Mouse (Mus musculus) embryonic stem cell, embryonic (primary cell): ENCODE data around the gene Anapc16.

Source experiments
- CTCF ChIA-PET, 4 experiments: fragments of 300-600 bp in 2 of 4; fragments of 350-600 bp in 2 of 4; sonication (Branson Sonifier 250); formaldehyde crosslinking; loops; one replicate each; lab custom pipeline; 2022; ENCODE audit warnings: inconsistent platforms in 2 of 4; lab: Charles Lee
- POLR2A ChIA-PET, 4 experiments: fragments of 300-600 bp in 2 of 4; fragments of 350-600 bp in 2 of 4; sonication (Branson Sonifier 250); formaldehyde crosslinking; loops; one replicate each; lab custom pipeline; 2022; ENCODE audit warnings: antibody characterized with exemption in 4 of 4, inconsistent platforms in 1 of 4; lab: Charles Lee

Anapc16 gene

GRCm38 (mm10) chr10:59969821-59970449, 33.0 kb downstream of the Anapc16 start:
- POLR2A ChIA-PET = interaction anchor here in 3 of 4 experiments (0.5 to 2.3 kb wide), 28 partner anchors 8 to 860 kb away, joined by 3 to 14 read pairs (median 4); partner anchors contain the start of genes Ddit4 (in 2 of the 3), Anapc16 (in 1 of the 3) and Ascc1 (in 1 of the 3)

GRCm38 (mm10) chr10:59967309-59967942, 35.5 kb downstream of the Anapc16 start:
- ChIA-PET POLR2A (interaction anchor here in 3 of 4 experiments (0.6 to 2.9 kb wide), 19 partner anchors 9 to 73 kb away, joined by 3 to 19 read pairs (median 4); partner anchors contain the start of genes Anapc16 (in 2 of the 3), Ascc1 (in 2 of the 3) and Ddit4 (in 2 of the 3)), CTCF (interaction anchor here (0.6 to 2.4 kb wide), 17 partner anchors 9 to 441 kb away, joined by 3 to 9 read pairs (median 4); partner anchors contain the start of gene Ddit4 (in 1 of the 4))

More at GRCm38 (mm10) chr10:59969821-59970449, 33.0 kb downstream of the Anapc16 start:
- CTCF ChIA-PET = interaction anchor here (0.6 to 1.9 kb wide), 13 partner anchors 11 to 482 kb away, joined by 3 to 6 read pairs (median 3); partner anchors contain the start of gene Anapc16 (in 1 of the 4)

GRCm38 (mm10) chr10:59966743-59967142, 36.2 kb downstream of the Anapc16 start:
- CTCF ChIA-PET = interaction anchor here in 3 of 4 experiments (0.6 to 2.4 kb wide), 14 partner anchors 8 to 101 kb away, joined by 3 to 9 read pairs (median 4); partner anchors contain the start of gene Ddit4 (in 1 of the 3)

GRCm38 (mm10) chr10:59965788-59966187, 37.1 kb downstream of the Anapc16 start:
- ChIA-PET CTCF (interaction anchor here in 3 of 4 experiments (0.6 to 2.4 kb wide), 7 partner anchors 8 to 71 kb away, joined by 3 to 11 read pairs (median 6); partner anchors contain the start of gene Ddit4 (in 1 of the 3)), POLR2A (interaction anchor here in 3 of 4 experiments (0.8 to 4.9 kb wide), 20 partner anchors 9 to 66 kb away, joined by 3 to 102 read pairs (median 8); partner anchors contain the start of genes Ddit4 (in 3 of the 3), Anapc16 (in 2 of the 3) and Ascc1 (in 2 of the 3))

More at GRCm38 (mm10) chr10:59966743-59967142, 36.2 kb downstream of the Anapc16 start:
- POLR2A ChIA-PET = interaction anchor here in 3 of 4 experiments (0.7 to 2.9 kb wide), 15 partner anchors 8 to 72 kb away, joined by 3 to 19 read pairs (median 4); partner anchors contain the start of genes Anapc16 (in 2 of the 3), Ascc1 (in 2 of the 3) and Ddit4 (in 2 of the 3)

GRCm38 (mm10) chr10:59965362-59965695, 37.6 kb downstream of the Anapc16 start:
- POLR2A ChIA-PET = interaction anchor here in 3 of 4 experiments (0.6 to 4.9 kb wide), 34 partner anchors 7 to 730 kb away, joined by 3 to 102 read pairs (median 5); partner anchors contain the start of genes Ddit4 (in 3 of the 3), Anapc16 (in 2 of the 3) and Ascc1 (in 2 of the 3)
- CTCF ChIA-PET = interaction anchor here (0.6 to 2.3 kb wide), 13 partner anchors 9 to 709 kb away, joined by 3 to 11 read pairs (median 4); partner anchors contain the start of genes Anapc16 (in 1 of the 4) and Ascc1 (in 1 of the 4)

GRCm38 (mm10) chr10:59964504-59965361, 38.2 kb downstream of the Anapc16 start:
- POLR2A ChIA-PET = interaction anchor here (0.5 to 4.9 kb wide), 45 partner anchors 8 to 731 kb away, joined by 3 to 102 read pairs (median 5); partner anchors contain the start of genes Ddit4 (in 3 of the 4), Anapc16 (in 2 of the 4) and Ascc1 (in 2 of the 4)

GRCm38 (mm10) chr10:59963609-59964008, 39.3 kb downstream of the Anapc16 start:
- POLR2A ChIA-PET = interaction anchor here in 3 of 4 experiments (0.6 to 4.9 kb wide), 16 partner anchors 7 to 683 kb away, joined by 3 to 102 read pairs (median 8); partner anchors contain the start of gene Ddit4 (in 3 of the 3)
- CTCF ChIA-PET = interaction anchor here in 2 of 4 experiments (1.5 to 2.3 kb wide), 3 partner anchors 10 to 281 kb away, joined by 4 to 10 read pairs (median 7); no protein-coding TSS in a partner anchor

More at GRCm38 (mm10) chr10:59964504-59965361, 38.2 kb downstream of the Anapc16 start:
- CTCF ChIA-PET = interaction anchor here (0.6 to 2.3 kb wide), 17 partner anchors 9 to 708 kb away, joined by 3 to 11 read pairs (median 4); partner anchors contain the start of genes Anapc16 (in 1 of the 4) and Ascc1 (in 1 of the 4)

GRCm38 (mm10) chr10:59959517-59959916, 43.4 kb downstream of the Anapc16 start:
- ChIA-PET POLR2A (interaction anchor here in 3 of 4 experiments (0.6 to 3.2 kb wide), 14 partner anchors 9 to 130 kb away, joined by 3 to 24 read pairs (median 6); partner anchors contain the start of genes Anapc16 (in 2 of the 3), Ascc1 (in 2 of the 3) and Ddit4 (in 1 of the 3)), CTCF (interaction anchor here in 3 of 4 experiments (0.6 to 2.6 kb wide), 5 partner anchors 9 to 107 kb away, joined by 3 to 9 read pairs (median 4); no protein-coding TSS in a partner anchor)

GRCm38 (mm10) chr10:59958458-59958857, 44.5 kb downstream of the Anapc16 start:
- POLR2A ChIA-PET = interaction anchor here in 3 of 4 experiments (0.6 to 3.2 kb wide), 42 partner anchors 8 to 635 kb away, joined by 3 to 24 read pairs (median 6); partner anchors contain the start of genes Anapc16 (in 3 of the 3), Ascc1 (in 3 of the 3), Ddit4 (in 1 of the 3) and P4ha1 (in 1 of the 3)

GRCm38 (mm10) chr10:59957171-59958149, 45.5 kb downstream of the Anapc16 start:
- CTCF ChIA-PET = interaction anchor here (0.6 to 3.4 kb wide), 14 partner anchors 8 to 600 kb away, joined by 3 to 14 read pairs (median 4); no protein-coding TSS in a partner anchor
- POLR2A ChIA-PET = interaction anchor here in 3 of 4 experiments (0.6 to 3.2 kb wide), 48 partner anchors 7 to 634 kb away, joined by 3 to 24 read pairs (median 4); partner anchors contain the start of genes Anapc16 (in 3 of the 3), Ascc1 (in 3 of the 3), Ddit4 (in 1 of the 3) and P4ha1 (in 1 of the 3)

More at GRCm38 (mm10) chr10:59958458-59958857, 44.5 kb downstream of the Anapc16 start:
- CTCF ChIA-PET = interaction anchor here (0.6 to 3.4 kb wide), 11 partner anchors 8 to 599 kb away, joined by 3 to 14 read pairs (median 5); no protein-coding TSS in a partner anchor

GRCm38 (mm10) chr10:59956681-59957080, 46.3 kb downstream of the Anapc16 start:
- POLR2A ChIA-PET = interaction anchor here in 3 of 4 experiments (0.6 to 3.1 kb wide), 19 partner anchors 8 to 272 kb away, joined by 3 to 14 read pairs (median 3); partner anchors contain the start of genes Anapc16 (in 1 of the 3) and Ascc1 (in 1 of the 3)
- CTCF ChIA-PET = interaction anchor here in 3 of 4 experiments (0.6 to 3.4 kb wide), 5 partner anchors 9 to 290 kb away, joined by 3 to 14 read pairs (median 4); no protein-coding TSS in a partner anchor

GRCm38 (mm10) chr10:59953564-59954039, 49.3 kb downstream of the Anapc16 start:
- POLR2A ChIA-PET = interaction anchor here in 3 of 4 experiments (0.6 to 8.8 kb wide), 30 partner anchors 9 to 1404 kb away, joined by 3 to 145 read pairs (median 5); partner anchors contain the start of genes Anapc16 (in 3 of the 3) and Ascc1 (in 3 of the 3)
- CTCF ChIA-PET = interaction anchor here in 1 of 4 experiments (0.6 kb wide), 1 partner anchor 149 kb away, joined by 3 read pairs; no protein-coding TSS in a partner anchor

- ChIA-PET POLR2A (interaction anchor here in 3 of 4 experiments (0.7 to 8.8 kb wide), 28 partner anchors 9 to 1405 kb away, joined by 3 to 145 read pairs (median 5); partner anchors contain the start of genes Anapc16 (in 3 of the 3) and Ascc1 (in 3 of the 3)), CTCF (interaction anchor here in 2 of 4 experiments (0.6 kb wide), 2 partner anchors 81 to 150 kb away, joined by 3 to 10 read pairs; no protein-coding TSS in a partner anchor)
Observed at GRCm38 (mm10) chr10:59952781-59953563, 50.0 kb downstream of the Anapc16 start.
